Mouse (Mus musculus): ENCODE measurements around the gene Aebp2.

The Aebp2 gene

DNA sequence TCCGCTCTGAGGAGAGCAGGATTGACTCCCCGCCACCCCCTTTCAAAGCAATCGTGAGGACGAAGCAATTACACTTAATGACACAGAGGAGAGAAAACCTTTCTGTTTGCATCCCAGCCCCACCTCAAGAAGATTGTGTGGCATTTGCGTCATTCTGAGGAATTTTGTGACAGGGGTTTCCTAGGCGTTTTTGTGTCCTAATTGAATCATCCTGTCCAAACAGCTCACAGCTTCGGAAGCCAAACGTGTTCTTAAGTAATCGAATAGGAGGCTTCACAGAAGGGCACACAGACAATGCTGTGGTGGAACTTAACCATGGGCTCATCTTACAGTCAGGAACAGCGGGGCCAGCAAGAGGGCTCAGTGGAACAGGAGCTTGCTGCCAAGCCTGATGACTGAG is 15.9 kb upstream of the Aebp2 start:
- DNase-seq (ENCODE audit: extremely low read depth, low read depth), result no peak

DNA sequence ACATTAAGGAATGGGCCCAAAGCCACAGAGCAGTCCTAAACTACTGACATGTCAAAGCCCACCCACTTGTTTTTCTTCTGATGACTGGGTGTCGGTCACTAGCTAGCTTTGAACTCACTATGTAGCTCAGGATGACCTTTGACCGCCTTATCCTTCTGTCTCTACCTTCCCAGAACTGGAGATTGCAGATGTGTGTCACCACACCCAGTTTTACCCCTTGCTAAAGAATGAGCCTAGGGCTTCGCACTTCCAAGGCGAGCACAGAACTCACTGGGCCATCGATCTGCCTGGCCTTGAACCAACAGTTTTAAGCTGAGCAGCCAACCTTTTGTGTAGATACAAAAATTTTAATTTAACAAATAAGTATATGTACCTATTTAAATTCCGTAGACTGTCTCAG is 13.8 kb upstream of the Aebp2 start:
- DNase-seq (ENCODE audit: extremely low read depth, low read depth), result no peak

DNA sequence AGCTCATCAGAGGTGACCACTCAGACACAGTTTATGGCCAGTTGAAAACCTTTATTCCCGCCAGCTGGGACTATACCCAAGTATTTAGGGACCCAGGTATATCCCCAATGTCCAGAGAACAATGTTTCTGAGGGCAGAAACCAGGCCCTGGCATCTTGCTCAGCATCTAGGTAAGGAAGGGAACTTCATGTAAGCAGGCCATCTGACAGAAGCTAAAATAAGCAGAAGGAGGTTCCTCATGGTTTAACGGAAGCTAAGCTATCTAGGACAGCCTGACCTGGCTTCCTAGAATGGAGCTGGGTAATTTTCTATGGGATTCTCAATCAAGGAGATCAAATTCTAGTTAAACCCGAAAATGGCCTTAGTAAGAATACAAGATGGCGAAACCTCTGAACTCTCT is 12.9 kb upstream of the Aebp2 start:
- no peak for DNase-seq (ENCODE audit: extremely low read depth, low read depth)

DNA sequence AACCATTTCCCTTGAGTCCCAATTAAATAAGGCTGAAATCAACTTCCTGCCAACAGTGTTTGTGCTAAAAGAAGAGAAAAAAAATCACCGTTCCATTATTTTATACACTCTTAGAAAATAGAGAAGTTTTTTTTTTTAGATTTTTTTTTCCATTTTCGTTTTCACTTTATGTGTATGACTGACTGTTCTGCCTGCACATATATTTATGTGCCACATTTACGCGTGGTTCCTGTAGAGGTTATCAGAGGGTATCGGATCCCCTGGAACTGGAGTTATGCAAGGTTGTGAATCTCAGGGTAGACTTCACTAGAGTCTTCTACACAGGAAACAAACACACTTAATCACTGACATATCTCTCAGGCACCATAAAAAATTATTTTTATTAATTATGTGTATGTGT is 12.3 kb upstream of the Aebp2 start:
- DNase-seq (ENCODE audit: extremely low read depth, low read depth), result no peak

DNA sequence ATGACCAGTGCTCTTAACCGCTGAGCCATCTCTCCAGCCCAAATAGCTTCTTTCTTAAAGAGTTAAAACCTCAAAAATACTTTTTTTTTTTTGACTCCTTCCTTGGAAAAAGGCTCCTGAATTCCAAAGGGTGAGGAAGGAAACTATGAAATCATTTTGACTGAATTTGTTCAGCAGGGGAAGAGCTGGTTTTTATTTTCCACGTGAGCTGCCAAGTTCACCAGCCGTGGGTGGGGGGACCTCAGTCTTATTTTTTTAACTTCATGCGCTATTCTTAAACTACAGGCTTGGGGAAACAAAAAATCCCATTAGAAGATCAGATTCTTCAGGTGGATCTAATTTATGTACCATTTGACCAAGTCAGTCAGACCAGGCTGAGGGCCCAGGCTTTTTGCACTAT is 11.2 kb upstream of the Aebp2 start:
- no peak for DNase-seq (ENCODE audit: extremely low read depth, low read depth)

DNA sequence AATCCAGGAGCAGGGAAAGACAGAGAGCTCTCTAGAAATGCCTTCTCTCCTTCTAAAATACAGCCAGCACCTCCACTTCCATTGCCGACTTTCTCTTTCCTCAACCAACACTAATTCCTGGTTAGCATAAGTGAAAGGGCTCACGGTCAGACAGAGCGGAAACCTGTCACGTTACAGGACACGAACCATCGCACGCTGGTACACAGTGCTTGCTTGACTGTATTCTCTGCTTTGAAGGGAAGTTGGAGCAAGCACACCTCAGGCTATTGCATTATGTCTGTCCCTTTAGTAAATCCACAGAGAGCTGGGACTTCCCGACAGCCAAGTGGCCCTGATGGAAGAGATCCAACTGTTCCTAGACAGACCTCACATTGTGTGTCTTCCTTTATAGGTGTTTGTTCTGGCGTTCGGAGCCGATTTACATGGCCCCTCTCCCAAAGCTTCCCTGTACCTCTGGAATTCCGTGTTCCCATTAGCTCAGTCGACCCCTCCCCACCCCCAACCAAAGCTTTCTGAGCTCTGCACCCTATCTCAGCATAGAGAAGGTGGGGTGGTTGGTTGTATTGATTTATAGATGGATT is 10.5 kb upstream of the Aebp2 start:
- DNase-seq (ENCODE audit: extremely low read depth, low read depth), result no peak

DNA sequence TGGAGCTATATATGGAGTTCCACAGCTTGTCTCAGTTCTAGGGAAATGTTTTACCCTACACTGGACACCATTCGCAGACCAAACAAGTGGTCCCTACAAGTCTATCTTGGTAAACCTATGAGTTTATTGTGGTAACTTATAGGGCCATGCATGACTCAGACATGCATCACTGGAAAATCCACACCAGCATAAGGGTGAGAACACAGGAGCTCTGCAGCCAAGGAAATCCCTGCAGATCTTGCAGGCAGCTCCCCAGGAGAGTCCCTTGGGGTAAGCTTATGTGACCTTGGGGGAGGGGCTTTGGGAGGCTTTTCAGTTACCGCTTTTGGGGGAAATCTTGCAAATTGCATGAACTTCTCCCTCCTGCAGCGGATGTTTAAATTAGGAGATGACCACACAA is 8.6 kb upstream of the Aebp2 start:
- no peak for DNase-seq (ENCODE audit: extremely low read depth, low read depth)

DNA sequence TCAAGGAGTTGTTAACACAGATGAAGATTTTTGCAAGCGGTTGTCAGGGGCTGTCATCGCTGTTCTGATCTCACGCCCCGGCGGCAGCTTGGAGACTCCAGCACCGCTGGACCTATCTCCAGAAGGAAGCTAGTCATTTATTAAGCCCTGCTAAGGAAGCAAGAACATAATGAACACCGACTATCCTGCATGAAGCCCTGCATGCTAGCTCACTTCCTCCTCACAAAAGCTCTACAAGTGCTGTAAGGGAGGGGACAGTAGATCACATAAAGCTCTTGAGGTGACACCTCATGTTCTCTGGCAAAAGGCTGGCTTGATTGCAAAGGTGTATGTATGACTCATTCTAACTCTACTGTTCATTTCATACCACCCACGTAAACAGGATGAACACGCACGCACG is 7.8 kb upstream of the Aebp2 start:
- no peak for DNase-seq (ENCODE audit: extremely low read depth, low read depth)

DNA sequence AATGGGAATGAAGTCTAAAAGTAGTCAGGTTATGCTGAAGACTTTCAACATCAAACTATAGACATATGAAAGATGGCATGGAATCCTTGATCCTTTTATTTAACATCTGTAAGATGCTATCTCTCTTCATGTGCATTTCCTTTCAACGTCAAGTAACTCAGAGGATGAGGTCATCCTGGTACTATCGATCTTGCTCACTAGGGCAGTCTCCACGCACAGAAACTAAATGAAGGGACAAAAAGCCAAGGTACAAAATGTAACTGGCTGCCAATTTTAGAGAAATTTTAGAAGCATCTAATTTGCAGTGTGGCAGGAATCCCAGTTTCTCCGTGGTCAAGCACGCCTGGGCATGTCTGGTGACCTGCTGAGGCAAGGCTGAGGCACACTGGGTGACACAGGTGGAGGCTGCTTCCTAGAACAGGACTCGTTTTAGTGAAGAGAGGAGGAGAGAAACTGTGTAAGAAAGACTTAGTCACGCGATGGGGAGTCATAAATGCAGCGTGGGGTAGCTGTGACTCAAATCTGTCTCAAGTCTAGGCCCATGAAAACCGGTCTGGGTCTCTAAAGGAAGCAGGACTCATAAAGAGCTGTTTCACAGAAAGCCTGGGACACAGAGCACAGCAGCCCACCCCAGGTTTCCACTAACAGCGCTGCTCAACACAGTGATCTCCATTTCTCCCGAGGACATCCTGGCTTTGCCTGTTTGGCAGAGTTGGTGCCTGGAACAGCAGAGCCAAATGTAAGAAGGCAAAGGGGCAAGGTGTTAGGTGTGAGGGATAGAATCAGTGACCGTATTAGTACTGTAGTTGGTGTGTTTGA is 1.7 kb upstream of the Aebp2 start:
- DNase-seq (ENCODE audit: extremely low read depth, low read depth), result no peak

DNA sequence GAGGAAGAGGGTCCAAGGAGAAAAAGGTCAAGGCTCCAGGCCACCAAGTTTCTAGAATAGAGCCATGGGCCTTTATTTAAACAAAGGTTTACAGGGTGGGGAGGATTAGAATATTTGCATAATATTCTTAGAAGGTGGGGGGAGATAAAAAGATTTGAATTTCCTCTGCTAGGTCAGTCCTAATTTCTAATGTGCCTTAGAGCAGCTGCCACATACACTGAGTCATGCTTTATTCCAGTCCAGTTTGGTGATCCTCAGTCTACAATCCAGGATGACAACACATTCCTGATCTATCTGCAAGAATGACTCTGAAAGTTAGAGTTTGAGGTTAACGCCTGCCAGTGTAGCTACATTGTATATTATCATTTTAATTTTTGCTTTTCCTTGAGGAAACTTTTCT is 841 bp upstream of the Aebp2 start:
- DNase-seq (ENCODE audit: extremely low read depth, low read depth), result no peak

DNA sequence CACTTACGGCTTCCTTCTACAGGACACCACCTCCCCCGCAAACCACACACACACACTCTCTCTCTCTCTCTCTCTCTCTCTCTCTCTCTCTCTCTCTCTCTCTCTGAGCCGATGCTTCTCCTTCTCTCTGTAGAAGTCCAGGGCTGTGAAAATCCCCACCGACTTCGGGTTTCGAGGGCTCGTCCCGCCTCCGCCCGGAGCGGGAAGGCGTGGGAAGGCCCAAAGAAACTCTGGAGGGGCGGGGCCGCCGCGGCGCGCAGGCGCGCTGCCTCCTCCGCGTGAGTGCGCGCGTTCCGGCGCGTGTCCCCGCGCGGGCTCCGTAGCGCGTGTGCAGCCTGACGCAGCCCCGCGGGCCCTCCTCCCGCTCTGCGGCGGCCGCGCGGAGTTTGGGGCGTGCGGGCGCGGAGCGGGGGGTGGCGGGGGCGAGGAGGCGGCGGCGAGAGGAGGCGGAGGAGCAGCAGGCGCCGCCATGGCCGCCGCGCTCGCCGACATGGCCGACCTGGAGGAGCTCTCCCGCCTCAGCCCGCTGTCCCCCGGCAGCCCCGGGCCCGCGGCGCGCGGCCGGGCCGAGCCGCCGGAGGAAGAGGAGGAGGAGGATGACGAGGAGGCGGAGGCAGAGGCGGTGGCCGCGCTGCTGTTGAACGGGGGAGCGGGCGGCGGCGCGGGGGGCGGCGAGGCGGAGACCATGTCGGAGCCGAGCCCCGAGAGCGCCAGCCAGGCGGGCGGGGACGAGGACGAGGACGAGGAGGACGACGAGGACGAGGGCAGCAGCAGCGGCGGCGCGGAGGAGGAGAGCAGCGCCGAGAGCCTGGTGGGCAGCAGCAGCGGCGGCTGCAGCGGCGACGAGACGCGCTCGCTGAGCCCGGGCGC is 998 bp downstream of the Aebp2 start:
- peak; percentile 74 for DNase-seq (ENCODE audit: extremely low read depth, low read depth)

DNA sequence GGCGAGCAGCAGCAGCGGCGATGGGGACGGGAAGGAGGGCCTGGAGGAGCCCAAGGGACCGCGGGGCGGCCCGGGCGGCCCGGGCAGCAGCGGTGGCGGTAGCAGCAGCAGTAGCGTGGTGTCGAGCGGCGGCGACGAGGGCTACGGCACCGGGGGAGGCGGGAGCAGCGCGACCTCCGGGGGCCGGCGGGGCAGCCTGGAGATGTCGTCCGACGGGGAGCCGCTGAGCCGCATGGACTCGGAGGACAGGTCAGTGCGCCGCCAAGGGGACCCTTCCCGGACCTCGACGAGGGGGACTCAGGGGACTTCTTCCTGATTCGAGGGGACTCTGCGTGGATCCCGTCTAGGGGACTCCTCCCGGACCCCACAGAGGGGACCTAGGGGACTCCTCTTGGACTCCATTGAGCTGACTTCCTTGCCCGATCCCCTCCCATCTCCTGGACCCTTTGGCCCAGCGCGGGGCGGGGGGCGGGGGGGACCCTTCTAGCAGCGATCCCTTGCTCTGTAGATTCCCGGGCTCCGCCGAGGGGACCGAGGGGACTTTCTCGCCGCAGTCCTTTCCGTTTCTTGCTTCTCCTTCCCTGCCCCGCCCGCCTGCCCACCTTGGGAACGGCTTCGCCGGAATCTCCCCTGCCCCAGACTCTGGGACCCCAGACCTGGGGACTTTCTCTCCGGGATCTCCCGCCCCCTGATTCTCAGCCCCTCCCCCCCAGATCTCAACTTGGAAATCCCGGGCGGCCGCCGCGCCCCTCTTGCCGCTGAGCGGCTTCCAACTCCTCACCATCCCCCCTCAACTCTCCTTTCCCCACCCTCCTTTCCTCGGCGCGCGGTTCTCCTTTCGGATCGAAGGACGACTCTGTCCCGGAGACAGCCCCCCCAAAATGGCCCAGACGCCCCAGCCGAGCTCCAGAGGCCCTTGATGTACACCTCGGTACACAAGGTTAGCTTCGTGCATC is 1.9 kb downstream of the Aebp2 start:
- no peak for DNase-seq (ENCODE audit: extremely low read depth, low read depth)

DNA sequence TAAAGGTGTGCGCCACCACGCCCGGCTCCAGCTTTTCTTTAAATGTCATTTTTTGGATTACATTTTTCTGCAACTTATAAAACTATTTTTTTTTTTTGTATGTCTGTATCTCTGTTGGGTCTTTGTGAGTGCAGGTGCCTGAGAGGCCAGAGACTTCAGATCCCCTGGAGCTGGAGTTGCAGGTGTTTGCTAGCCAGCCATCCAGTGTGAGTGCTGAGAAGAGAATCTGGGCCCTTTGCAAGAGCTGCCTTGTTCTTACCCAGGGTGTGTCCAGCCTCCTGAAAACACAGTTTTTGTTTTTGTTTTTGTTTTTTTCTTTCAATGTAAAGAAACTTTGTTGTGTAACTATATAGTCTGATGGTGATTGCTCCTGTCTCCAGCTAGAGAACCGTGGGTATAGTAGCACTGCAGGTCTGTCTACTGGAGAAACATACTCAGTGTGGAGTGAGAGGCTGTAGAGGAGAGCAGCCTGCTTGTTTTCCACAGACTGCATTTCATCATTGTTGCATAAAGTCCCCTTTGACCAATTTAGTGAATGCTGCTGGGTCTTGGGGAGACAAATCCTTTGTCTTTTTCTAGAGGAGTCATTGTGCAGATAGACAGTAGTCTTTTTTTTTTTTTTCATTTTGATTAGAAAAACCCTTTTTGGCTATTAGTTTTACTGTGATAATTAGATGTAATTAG is 6.9 kb downstream of the Aebp2 start:
- DNase-seq (ENCODE audit: extremely low read depth, low read depth), result no peak

DNA sequence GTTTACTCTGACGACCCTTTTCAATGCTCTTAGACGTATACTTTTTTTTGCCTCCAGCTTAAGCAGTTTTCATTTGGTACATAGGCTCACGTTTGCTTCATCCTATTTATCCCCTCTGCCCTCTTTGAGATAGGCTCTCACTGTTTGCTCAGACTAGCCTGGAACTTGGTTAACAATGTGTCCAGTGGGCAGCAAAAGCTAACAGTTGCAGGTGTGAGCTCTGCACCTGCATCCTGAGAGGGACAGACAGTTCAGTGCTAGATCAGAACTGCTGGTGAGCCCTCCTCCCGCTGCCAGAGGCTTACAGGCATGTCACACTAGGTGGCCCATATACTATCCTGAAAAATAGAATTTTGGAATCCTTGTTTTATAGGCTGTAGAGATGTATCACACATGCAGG is 7.8 kb downstream of the Aebp2 start:
- no peak for DNase-seq (ENCODE audit: extremely low read depth, low read depth)

DNA sequence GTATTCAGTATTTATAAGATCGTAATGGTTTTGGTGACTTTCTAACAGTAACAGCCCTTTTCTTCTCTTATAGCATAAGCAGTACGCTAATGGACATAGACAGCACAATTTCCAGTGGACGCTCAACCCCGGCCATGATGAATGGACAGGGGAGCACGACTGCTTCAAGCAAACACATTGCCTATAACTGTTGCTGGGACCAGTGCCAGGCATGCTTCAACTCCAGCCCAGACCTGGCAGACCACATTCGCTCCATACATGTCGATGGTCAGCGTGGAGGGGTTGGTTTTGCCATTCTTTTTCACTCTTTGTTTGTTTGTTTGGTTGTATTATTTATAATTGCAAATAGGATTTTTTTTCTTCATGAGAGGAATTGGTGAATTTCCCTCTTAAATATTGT is 11.2 kb downstream of the Aebp2 start:
- no peak for DNase-seq (ENCODE audit: extremely low read depth, low read depth)

DNA sequence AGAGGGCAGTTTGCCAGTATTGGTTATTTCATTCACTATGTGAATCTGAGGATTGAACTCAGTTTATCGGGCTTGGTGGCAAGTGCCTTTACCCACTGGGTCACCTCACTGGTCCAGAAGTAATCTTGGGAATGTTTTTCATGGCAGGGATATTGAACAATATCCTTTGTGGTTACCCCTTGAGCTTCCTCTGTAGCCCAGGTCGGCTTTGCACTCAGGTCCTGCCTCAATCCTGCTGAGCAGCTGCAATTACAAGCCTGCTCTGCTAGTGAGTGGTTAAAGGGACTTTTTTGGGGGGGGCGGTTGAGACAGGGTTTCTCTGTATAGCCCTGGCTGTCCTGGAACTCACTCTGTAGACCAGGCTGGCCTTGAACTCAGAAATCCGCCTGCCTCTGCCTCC is 13.8 kb downstream of the Aebp2 start:
- DNase-seq (ENCODE audit: extremely low read depth, low read depth), result no peak

DNA sequence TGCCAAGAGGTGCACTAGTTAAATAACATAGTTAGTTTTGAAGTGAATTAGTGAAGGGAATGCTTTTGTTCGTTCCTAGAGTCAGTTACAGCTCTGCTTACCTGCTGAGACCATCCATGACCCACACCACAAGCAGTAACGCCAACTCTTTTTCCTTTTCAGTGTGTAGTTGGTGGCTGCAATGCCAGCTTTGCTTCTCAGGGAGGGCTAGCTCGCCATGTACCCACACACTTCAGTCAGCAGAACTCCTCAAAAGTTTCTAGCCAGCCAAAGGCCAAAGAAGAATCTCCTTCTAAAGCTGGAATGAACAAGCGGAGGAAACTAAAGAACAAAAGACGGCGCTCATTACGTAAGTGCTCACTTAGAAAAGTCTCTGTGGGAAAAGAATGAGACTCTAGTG is 19.5 kb downstream of the Aebp2 start:
- no peak for DNase-seq (ENCODE audit: extremely low read depth, low read depth)

DNA sequence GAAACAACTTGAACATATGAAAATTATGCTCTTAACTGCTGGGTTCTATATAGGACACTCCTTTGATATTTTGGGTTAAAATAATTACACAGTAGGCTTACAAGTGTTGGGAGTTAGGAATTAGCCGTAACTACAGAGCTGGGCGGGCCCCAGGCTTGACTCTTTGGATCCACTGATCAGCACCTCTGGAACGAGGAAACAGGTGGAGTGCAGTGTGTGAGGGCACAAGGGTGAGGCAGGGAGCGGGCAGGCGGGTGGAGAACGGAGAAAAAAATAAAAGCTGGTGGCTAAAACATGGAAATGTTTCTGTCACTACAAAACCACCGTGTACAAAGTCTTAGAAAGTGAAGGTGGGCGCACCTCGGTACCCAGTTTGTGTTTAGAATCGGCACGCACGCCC is 20.2 kb downstream of the Aebp2 start:
- no peak for DNase-seq (ENCODE audit: extremely low read depth, low read depth)

DNA sequence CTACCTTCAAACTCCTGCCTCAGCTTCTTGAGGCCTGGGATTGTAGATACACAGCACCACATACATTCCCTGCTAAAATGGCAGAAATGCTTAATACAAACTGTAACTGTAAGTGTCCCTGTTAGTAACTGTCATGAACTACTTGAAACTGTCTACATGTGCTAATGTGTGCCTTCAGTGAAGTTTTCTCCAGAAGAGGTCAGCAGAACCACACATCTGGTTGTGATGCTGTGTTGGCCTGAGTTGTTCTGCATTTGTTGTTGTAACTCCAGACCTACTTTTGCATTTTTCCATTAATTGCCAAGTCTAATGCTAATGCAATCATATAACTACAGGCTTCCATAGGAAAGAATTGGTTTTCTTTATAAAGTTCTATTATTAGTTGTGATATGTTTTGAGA is 23.5 kb downstream of the Aebp2 start:
- DNase-seq (ENCODE audit: extremely low read depth, low read depth), result no peak

DNA sequence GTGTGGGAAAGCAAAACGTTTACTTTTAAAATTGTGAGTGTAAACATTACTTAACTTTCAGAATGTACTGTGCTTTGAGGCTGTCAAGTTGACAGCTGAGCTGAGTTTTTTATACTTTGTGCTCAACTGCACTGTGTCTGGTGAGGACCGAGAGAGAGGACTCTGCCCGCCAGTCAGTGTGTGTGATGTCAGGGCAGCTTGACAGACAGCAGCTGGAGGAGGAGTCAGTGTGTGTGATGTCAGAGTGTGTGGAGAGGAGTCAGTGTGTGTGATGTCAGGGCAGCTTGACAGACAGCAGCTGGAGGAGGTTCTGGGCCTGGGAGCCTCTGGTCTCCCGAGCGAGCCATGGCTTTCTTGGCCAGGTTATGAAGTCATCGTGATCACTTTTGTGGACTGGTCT is 24.4 kb downstream of the Aebp2 start:
- DNase-seq (ENCODE audit: extremely low read depth, low read depth), result no peak

DNA sequence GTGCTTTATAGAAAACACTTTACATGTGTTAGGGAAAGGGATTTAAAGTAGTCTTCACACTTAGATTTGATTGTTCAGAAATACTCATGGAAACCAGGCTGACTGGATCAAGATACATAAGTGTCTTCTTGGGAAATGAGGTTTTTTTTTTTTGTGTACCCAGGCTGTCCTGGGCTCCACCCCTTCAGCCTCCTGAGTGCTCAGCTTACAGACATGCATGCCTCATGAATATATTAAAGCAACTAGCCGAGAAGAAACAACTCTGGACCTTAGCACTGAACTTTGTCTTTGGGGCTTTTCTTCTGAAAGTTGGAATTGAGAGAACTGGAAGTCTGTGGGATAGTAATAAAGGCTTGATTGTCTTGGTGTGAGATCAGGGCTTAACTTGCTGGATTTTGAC is 27.3 kb downstream of the Aebp2 start:
- no peak for DNase-seq (ENCODE audit: extremely low read depth, low read depth)

All from MEL-GATA-1-ER (cell line).